Mouse (Mus musculus) myocyte (in vitro differentiated cells): ENCODE results near the gene Gpr37l1. TPM values are rescaled to one million over a fixed set of nuclear protein-coding genes. Genes with fewer than 3 reads are reported as not detected.

Experiments
- H3K27me3 ChIP-seq: one replicate; pipeline ENCODE4 v1.6.1; 2011; ENCODE audit not compliant: control insufficient read depth, insufficient read depth, insufficient read length
- H3K36me3 ChIP-seq: one replicate; pipeline ENCODE4 v1.6.1; 2011; ENCODE audit not compliant: control insufficient read depth, insufficient read depth
- H3K4me2 ChIP-seq: one replicate; pipeline ENCODE4 v1.6.1; 2011; ENCODE audit warnings: low read depth, control low read depth
- H3K4me3 ChIP-seq: one replicate; pipeline ENCODE4 v1.5.1; 2011; ENCODE audit warnings: mild to moderate bottlenecking, control low read depth, moderate library complexity
- H3K79me2 ChIP-seq: one replicate; pipeline ENCODE4 v1.6.1; 2011; ENCODE audit not compliant: control insufficient read depth, insufficient read depth
- H3ac ChIP-seq: one replicate; pipeline ENCODE4 v1.6.1; 2011; ENCODE audit not compliant: control insufficient read depth, insufficient read length
- CEBPB ChIP-seq: IDR thresholded peaks from 2 replicates; pipeline ENCODE4 v1.6.1; 2011; ENCODE audit warnings: mild to moderate bottlenecking, moderate library complexity; ENCODE audit not compliant: poor library complexity, insufficient read depth, severe bottlenecking
- E2F4 ChIP-seq: IDR thresholded peaks from one replicate; pipeline ENCODE4 v1.6.1; 2011; ENCODE audit warnings: mild to moderate bottlenecking, control low read depth, moderate library complexity; ENCODE audit not compliant: insufficient read depth
- MAX ChIP-seq: IDR thresholded peaks from one replicate; pipeline ENCODE4 v1.6.1; 2011; ENCODE audit warnings: low read depth, mild to moderate bottlenecking, control low read depth
- MYOD1 ChIP-seq, 3 experiments: IDR thresholded peaks; one replicate each; pipeline ENCODE4 v1.6.1; 2011; ENCODE audit warnings: control low read depth in 2 of 3, low read depth in 2 of 3, mild to moderate bottlenecking in 2 of 3, moderate library complexity in 1 of 3; ENCODE audit not compliant: insufficient read length in 2 of 3, control insufficient read depth in 1 of 3
- MYOG ChIP-seq, 3 experiments: IDR thresholded peaks; one replicate each; pipeline ENCODE4 v1.6.1; 2011; ENCODE audit warnings: control low read depth in 2 of 3, low read depth in 2 of 3, mild to moderate bottlenecking in 2 of 3; ENCODE audit not compliant: insufficient read length in 2 of 3, control insufficient read depth in 1 of 3, insufficient read depth in 1 of 3
- POLR2A ChIP-seq: IDR thresholded peaks from one replicate; pipeline ENCODE4 v1.6.1; 2011; ENCODE audit warnings: low read depth, mild to moderate bottlenecking, control low read depth, moderate library complexity; ENCODE audit not compliant: insufficient read length
- POLR2AphosphoS2 ChIP-seq: IDR thresholded peaks from one replicate; pipeline ENCODE4 v1.6.1; 2011; ENCODE audit warnings: low read depth, control low read depth; ENCODE audit not compliant: insufficient read length
- REST ChIP-seq: IDR thresholded peaks from one replicate; pipeline ENCODE4 v1.6.1; 2011; ENCODE audit warnings: mild to moderate bottlenecking, control low read depth, moderate library complexity; ENCODE audit not compliant: insufficient read depth, insufficient read length
- SRF ChIP-seq: IDR thresholded peaks from one replicate; pipeline ENCODE4 v1.6.1; 2011; ENCODE audit warnings: low read depth; ENCODE audit not compliant: control insufficient read depth, insufficient read length
- TCF12 ChIP-seq: IDR thresholded peaks from one replicate; pipeline ENCODE4 v1.6.1; 2011; ENCODE audit warnings: mild to moderate bottlenecking, control low read depth; ENCODE audit not compliant: poor library complexity, insufficient read depth, severe bottlenecking
- TCF3 ChIP-seq: IDR thresholded peaks from one replicate; pipeline ENCODE4 v1.6.1; 2011; ENCODE audit warnings: low read depth, control low read depth; ENCODE audit not compliant: insufficient read length
- USF1 ChIP-seq: IDR thresholded peaks from one replicate; pipeline ENCODE4 v1.6.1; 2011; ENCODE audit warnings: low read depth, mild to moderate bottlenecking, control low read depth, moderate library complexity
- polyA plus RNA-seq: library from polyadenylated mRNA; unstranded; fragments of >200 nt; fragmentation: generic; extraction: Trizol; gene quantifications from one replicate; pipeline ENCODE4 v1.2.1, GENCODE M21; 2012; ENCODE audit warnings: missing spikeins

Gpr37l1 gene
- polyA plus RNA-seq, 1 experiment = 0.07 TPM

DNA sequence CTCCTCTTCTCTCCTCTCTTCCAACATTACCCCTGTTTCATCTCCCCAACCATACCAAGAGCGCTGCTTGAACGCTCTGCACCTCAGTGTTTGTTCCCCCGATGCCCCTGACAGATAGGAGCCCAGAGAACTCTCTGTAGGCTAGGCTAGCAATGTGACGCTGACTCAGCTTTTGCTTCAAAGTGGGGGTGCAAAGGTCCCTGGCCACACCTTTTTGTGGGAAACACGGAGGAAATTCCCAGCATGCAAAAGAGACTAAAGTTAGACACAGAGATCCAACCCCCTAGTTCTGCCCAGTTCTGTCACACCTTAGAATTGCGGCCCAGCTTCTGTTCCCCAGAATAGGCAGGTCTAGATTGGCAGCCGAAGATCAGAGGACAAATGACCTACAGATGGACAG, 11.4 kb upstream of the Gpr37l1 start:
- Histone ChIP-seq H3ac (no peak overlapping the region), H3K27me3 (no peaks in the 10 kb centered on the region), H3K36me3 (no peaks in the 10 kb centered on the region), H3K4me2 (no peak overlapping the region), H3K79me2 (no peaks in the 10 kb centered on the region), H3K4me3 (no peak overlapping the region)
- TF ChIP-seq REST (no peak), POLR2A (no peak), CEBPB (no peak), MYOG (IDR thresholded peaks at IDR 0.05; ENCODE audit: control insufficient read depth in 1 of 3, insufficient read depth in 1 of 3, insufficient read length in 2 of 3, low read depth in 2 of 3) (no peak), MAX (no peak), TCF3 (no peak), POLR2AphosphoS2 (no peak), SRF (no peak), MYOD1 (IDR thresholded peaks at IDR 0.05; ENCODE audit: control insufficient read depth in 1 of 3, insufficient read length in 2 of 3, low read depth in 2 of 3) (no peak), USF1 (no peak), TCF12 (no peak), E2F4 (no peak)

DNA sequence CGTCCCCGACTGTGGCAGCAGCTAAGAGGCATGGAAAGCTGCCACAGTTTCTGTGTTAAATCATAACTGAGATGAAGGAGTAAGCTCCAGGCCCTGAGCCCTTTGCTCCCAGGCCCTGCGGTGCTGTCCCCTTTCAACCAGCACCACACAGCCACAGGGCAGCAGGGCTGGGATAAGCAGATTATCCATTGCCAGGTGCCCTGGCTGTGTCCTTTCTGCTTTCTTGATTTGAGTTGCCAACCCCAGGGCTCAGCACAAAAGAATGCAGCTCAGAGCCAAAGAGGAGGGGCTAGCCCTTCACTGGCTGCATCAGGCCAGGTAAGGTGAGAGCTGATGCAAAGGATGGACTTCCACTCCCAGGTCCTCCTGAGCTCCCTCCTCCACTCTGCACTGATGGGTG, 10.2 kb upstream of the Gpr37l1 start:
- H3ac ChIP-seq = no peak overlapping the region
- H3K4me2 ChIP-seq = no peak overlapping the region
- no peak for TF ChIP-seq MYOG (IDR thresholded peaks at IDR 0.05; ENCODE audit: control insufficient read depth in 1 of 3, insufficient read depth in 1 of 3, insufficient read length in 2 of 3, low read depth in 2 of 3)
- no peak for TF ChIP-seq TCF12
- no peak for TF ChIP-seq E2F4
- H3K36me3 ChIP-seq = no peaks in the 10 kb centered on the region
- no peaks in the 10 kb centered on the region for H3K27me3 ChIP-seq
- H3K79me2 ChIP-seq = no peaks in the 10 kb centered on the region
- no peak overlapping the region for H3K4me3 ChIP-seq

DNA sequence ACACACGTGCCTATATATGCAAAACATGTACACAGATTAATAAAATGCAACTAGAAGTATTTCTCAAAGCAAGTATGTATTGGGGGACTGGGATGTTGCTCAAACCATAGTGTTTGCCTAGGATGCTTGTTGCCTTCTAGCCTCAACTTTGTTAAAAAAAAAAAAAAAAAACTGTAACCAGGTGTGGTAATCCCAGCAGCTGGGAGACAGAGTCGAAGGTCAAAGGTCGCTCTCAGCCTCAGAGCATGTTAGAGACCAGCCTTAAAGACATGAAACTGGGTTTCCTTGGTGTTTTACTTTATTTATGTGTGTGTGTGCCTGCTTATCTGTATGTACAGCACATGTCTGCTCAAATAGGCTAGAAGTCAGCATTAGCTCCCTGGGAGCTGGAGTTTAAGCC, 7.7 kb upstream of the Gpr37l1 start:
- no peaks in the 10 kb centered on the region for H3K79me2 ChIP-seq
- TF ChIP-seq MYOG (IDR thresholded peaks at IDR 0.05; ENCODE audit: control insufficient read depth in 1 of 3, insufficient read depth in 1 of 3, insufficient read length in 2 of 3, low read depth in 2 of 3) = no peak
- TF ChIP-seq TCF12 = no peak
- no peak for TF ChIP-seq POLR2AphosphoS2
- TF ChIP-seq POLR2A = no peak
- TF ChIP-seq CEBPB = no peak
- H3K36me3 ChIP-seq = no peaks in the 10 kb centered on the region
- H3K27me3 ChIP-seq = no peaks in the 10 kb centered on the region
- no peak overlapping the region for H3ac ChIP-seq
- no peak overlapping the region for H3K4me3 ChIP-seq
- no peak overlapping the region for H3K4me2 ChIP-seq

DNA sequence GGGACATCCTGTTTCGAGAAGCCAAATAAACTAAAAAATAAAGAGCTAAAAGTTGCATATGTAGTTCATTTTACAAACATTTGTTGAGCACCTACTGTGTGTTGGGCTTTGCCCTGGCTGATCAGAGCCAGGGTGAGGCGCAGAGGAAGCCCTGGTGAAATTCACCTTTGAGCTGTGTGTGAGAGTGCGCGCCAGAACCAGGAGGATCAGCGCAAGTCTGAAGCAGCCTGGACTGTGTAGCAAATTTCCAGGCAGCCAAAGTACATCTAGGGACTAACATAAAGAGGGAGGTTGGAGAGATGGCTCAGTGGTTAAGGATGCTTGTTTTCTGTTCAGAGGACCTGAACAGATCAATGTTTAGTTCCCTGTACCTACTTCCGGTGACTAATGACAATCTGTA, 5.8 kb upstream of the Gpr37l1 start:
- no peaks in the 10 kb centered on the region for H3K27me3 ChIP-seq
- no peaks in the 10 kb centered on the region for H3K79me2 ChIP-seq
- H3K4me3 ChIP-seq = no peak overlapping the region
- H3K4me2 ChIP-seq = no peak overlapping the region
- H3ac ChIP-seq = no peak overlapping the region
- no peaks in the 10 kb centered on the region for H3K36me3 ChIP-seq
- no peak for TF ChIP-seq MYOG (IDR thresholded peaks at IDR 0.05; ENCODE audit: control insufficient read depth in 1 of 3, insufficient read depth in 1 of 3, insufficient read length in 2 of 3, low read depth in 2 of 3)
- no peak for TF ChIP-seq REST
- no peak for TF ChIP-seq E2F4
- no peak for TF ChIP-seq MYOD1 (IDR thresholded peaks at IDR 0.05; ENCODE audit: control insufficient read depth in 1 of 3, insufficient read length in 2 of 3, low read depth in 2 of 3)
- TF ChIP-seq POLR2AphosphoS2 = no peak
- TF ChIP-seq CEBPB = no peak
- TF ChIP-seq POLR2A = no peak
- TF ChIP-seq USF1 = no peak
- TF ChIP-seq TCF12 = no peak
- no peak for TF ChIP-seq TCF3
- no peak for TF ChIP-seq MAX
- TF ChIP-seq SRF = no peak

DNA sequence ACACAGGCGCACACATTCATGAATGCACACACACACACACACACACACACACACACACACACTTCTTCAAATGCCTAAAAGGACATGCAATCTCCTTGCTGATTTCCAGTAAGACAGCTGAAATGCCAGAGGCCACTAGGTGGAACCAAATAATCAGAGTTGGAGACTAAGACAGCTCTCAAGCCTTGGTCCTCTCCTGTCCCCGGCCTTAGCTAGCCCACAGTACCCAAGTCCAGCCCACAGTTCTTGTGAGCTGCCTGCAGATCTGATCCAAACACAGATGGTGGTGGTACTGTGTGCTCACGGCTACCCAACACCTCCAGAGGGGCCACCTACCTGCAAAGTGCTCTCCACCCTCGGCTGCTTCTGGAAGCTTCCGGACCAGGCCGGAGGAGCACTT, 4.5 kb upstream of the Gpr37l1 start:
- no peak for TF ChIP-seq POLR2A
- no peak for TF ChIP-seq USF1
- TF ChIP-seq TCF3 = no peak
- TF ChIP-seq TCF12 = no peak
- TF ChIP-seq E2F4 = no peak
- no peak for TF ChIP-seq CEBPB
- TF ChIP-seq REST = no peak
- TF ChIP-seq SRF = no peak
- TF ChIP-seq MYOD1 (IDR thresholded peaks at IDR 0.05; ENCODE audit: control insufficient read depth in 1 of 3, insufficient read length in 2 of 3, low read depth in 2 of 3) = no peak
- no peak for TF ChIP-seq MAX
- TF ChIP-seq MYOG (IDR thresholded peaks at IDR 0.05; ENCODE audit: control insufficient read depth in 1 of 3, insufficient read depth in 1 of 3, insufficient read length in 2 of 3, low read depth in 2 of 3) = no peak
- TF ChIP-seq POLR2AphosphoS2 = no peak
- Histone ChIP-seq H3K27me3 (no peaks in the 10 kb centered on the region), H3K36me3 (no peaks in the 10 kb centered on the region), H3K79me2 (no peaks in the 10 kb centered on the region), H3K4me2 (no peak overlapping the region), H3ac (no peak overlapping the region), H3K4me3 (no peak overlapping the region)
